Mouse (Mus musculus) neural tube, embryonic 15.5 days (tissue): ENCODE data around the gene Timm17b. TPM values are rescaled to one million over a fixed set of nuclear protein-coding genes. Genes with fewer than 3 reads are reported as not detected.
A peak's percentile ranks its signal among the peaks of the same experiment; 100 is the strongest.

Source experiments
- ATAC-seq: fragments of 200-750 bp; cut with Nextera tagmentation; 2 replicates; pipeline ENCODE4 v1.8.0; 2017; ENCODE audit warnings: mild to moderate bottlenecking, moderate TSS enrichment, moderate library complexity; ENCODE audit not compliant: low FRiP score
- H3K27ac ChIP-seq: fragments of 300-500 bp; sonication (generic); replicated peaks from 2 replicates; pipeline ENCODE4 v1.5.1; 2015; ENCODE audit warnings: mild to moderate bottlenecking, inconsistent platforms
- H3K27me3 ChIP-seq: fragments of 300-500 bp; sonication (generic); replicated peaks from 2 replicates; pipeline ENCODE4 v1.6.1; 2015; ENCODE audit warnings: inconsistent platforms
- H3K36me3 ChIP-seq: fragments of 300-500 bp; sonication (generic); 2 replicates; pipeline ENCODE4 v1.6.1; 2015; ENCODE audit warnings: inconsistent platforms
- H3K4me1 ChIP-seq: fragments of 300-500 bp; sonication (generic); 2 replicates; pipeline ENCODE4 v1.6.1; 2015; ENCODE audit warnings: inconsistent platforms
- H3K4me2 ChIP-seq: fragments of 300-500 bp; sonication (generic); 2 replicates; pipeline ENCODE4 v1.6.1; 2015; ENCODE audit warnings: inconsistent platforms, mild to moderate bottlenecking, moderate library complexity
- H3K4me3 ChIP-seq: fragments of 300-500 bp; sonication (generic); replicated peaks from 2 replicates; pipeline ENCODE4 v1.5.1; 2015; ENCODE audit warnings: mild to moderate bottlenecking, inconsistent platforms
- H3K9ac ChIP-seq: fragments of 300-500 bp; sonication (generic); replicated peaks from 2 replicates; pipeline ENCODE4 v1.6.1; 2015; ENCODE audit warnings: mild to moderate bottlenecking, inconsistent platforms
- H3K9me3 ChIP-seq: fragments of 300-500 bp; sonication (generic); replicated peaks from 2 replicates; pipeline ENCODE4 v1.6.1; 2016; ENCODE audit warnings: inconsistent platforms
- WGBS: fragments of 180-500 bp; shearing (Covaris S2); methylation state at CpG from one replicate; pipeline ENCODE4 v1.1.7; 2015; ENCODE audit warnings: mixed read lengths; 5-methylcytosine and 5-hydroxymethylcytosine counted together
- polyA plus RNA-seq: library from polyadenylated mRNA; unstranded; fragments of >200 nt; fragmentation: Nextera tagmentation; extraction: Ambion mirVana; gene quantifications from 2 replicates; pipeline ENCODE4 v1.2.1, GENCODE M21; 2015

Gene Timm17b
- polyA plus RNA-seq: 152 TPM in 2 replicates

DNA sequence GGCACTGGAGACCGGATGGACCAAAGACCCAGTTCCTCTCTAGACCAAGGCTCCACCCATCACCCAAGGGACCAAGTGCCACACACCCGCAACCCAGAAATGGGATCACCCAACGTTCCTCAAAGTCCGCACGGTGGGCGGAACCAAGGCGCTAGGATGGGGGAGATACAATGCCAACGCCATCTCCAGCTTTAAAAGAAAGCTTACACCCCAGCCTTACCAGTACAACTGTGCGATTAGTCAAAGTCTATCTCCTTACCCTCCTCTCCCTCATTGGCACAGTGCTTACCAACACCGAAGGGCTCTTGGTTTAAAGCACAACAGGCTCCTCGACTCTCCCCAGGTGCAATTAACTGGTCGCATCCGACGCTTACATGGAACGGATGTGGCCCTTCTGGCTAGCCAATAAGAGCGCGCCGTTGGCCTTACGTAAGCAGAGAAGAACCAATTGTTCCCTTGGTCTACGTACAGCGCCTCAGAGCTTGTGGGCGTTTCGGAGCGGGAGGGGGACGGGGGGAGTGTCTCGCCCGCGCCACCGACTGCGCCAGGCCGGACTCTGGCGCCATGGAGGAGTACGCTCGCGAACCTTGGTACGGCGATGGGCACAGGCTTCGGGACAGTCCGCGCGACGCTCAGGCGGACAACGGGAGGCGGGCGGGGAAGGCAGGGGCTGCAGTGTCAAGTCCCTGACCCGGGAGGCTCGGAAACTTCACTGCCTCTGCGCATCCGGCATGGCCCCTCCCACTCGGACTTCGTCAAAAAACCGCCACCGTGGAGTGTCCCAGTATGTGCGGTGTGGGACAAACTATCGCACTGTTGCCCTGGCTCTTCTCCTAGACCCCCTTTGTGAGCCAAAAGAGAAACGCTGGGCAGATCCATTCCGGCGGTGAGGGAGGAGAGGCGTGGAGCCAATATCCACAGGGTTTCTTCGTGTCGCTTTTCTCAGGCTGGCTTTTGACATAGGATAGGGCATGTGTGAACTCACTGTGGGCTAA lies at the start of gene Timm17b, which contains the start of gene Pqbp1:
Timm17b (plus strand) TSS at position 478 of the 995 bp plus-strand sequence.
Pqbp1 (minus strand) TSS at position 390 of the 995 bp plus-strand sequence.
- Histone ChIP-seq H3K27ac (peak within 1 kb of the TSS; percentile 90), H3K4me3 (peak within 1 kb of the TSS; percentile 54), H3K27me3 (no peaks in the 10 kb centered on the region), H3K9ac (peak within 1 kb of the TSS; percentile 58), H3K4me1 (peaks cover 16% of the 10 kb centered on the region), H3K4me2 (peak within 1 kb of the TSS; percentile 58), H3K9me3 (no peaks in the 10 kb centered on the region), H3K36me3 (peaks cover 15% of the 10 kb centered on the region)
- ATAC-seq: peak; percentile 98
- WGBS: 19% methylated on average over 62 of the region's 62 CpGs

DNA sequence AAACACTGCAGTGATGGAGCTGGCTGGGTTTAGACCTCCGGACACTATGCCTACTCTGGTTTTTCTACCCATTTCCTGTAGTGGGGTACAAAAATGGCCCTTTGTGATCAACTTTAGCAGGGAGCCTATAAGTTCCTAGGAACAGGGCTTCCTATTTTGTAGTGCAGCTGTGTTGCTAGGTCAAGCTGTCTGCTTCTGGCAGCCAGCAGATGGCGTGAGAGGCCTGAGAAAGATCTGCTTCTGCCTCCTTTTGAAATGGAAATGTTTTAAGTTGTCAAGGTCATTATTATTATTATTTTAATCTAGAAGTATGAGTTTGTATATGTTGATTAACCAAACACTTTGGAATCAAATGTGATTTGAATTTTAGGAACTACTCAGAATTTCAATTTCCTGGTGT lies 44.6 kb upstream of the Timm17b start:
- H3K4me1 ChIP-seq: no peaks in the 10 kb centered on the region
- H3K36me3 ChIP-seq: no peaks in the 10 kb centered on the region
- H3K9me3 ChIP-seq: no peaks in the 10 kb centered on the region
- no peak for ATAC-seq
- no peak overlapping the region for H3K9ac ChIP-seq
- 49% methylated on average over 2 of the region's 2 CpGs for WGBS
- H3K4me3 ChIP-seq: no peak overlapping the region
- no peak overlapping the region for H3K27ac ChIP-seq
- no peak overlapping the region for H3K4me2 ChIP-seq
- H3K27me3 ChIP-seq: no peaks in the 10 kb centered on the region

- no peaks in the 10 kb centered on the region for H3K27me3 ChIP-seq
- 86% methylated on average over 3 of the region's 3 CpGs for WGBS
- no peaks in the 10 kb centered on the region for H3K9me3 ChIP-seq
- H3K27ac ChIP-seq: no peak overlapping the region
- H3K4me3 ChIP-seq: no peak overlapping the region
- H3K9ac ChIP-seq: no peak overlapping the region
- no peak for ATAC-seq
- H3K36me3 ChIP-seq: no peaks in the 10 kb centered on the region
- H3K4me2 ChIP-seq: no peak overlapping the region
- no peaks in the 10 kb centered on the region for H3K4me1 ChIP-seq
Observed at GRCm38 (mm10) chrX:7859191-7859753, 39.9 kb upstream of the Timm17b start.

DNA sequence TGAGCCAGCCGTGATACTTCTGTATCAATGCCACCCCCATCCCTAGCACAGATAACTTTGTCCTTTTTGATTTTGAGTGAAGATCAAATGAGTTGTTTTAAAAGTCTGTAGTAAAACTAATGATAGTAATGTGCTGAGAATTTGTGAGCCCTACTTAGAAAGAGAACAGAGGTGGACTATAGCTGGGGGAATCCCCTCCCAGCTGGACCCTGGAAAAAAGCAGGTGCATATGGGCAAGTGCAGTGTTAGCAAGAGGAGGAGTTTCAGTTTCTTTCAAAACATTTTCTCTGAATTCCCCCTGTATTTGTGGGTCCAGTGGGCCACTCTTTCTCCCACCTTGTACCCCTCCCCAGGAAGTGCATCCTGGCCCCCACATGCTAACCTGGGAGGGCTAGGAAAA lies 36.0 kb upstream of the Timm17b start:
- Histone ChIP-seq H3K9ac (no peak overlapping the region), H3K27me3 (no peaks in the 10 kb centered on the region), H3K9me3 (no peaks in the 10 kb centered on the region), H3K4me1 (no peaks in the 10 kb centered on the region), H3K4me2 (no peak overlapping the region), H3K27ac (no peak overlapping the region), H3K36me3 (0 out of 2 replicates have a peak, but pooled peaks cover 3% of the 10 kb centered on the region), H3K4me3 (no peak overlapping the region)
- ATAC-seq: no peak
- WGBS: 89% methylated on average over 1 of the region's 1 CpGs

DNA sequence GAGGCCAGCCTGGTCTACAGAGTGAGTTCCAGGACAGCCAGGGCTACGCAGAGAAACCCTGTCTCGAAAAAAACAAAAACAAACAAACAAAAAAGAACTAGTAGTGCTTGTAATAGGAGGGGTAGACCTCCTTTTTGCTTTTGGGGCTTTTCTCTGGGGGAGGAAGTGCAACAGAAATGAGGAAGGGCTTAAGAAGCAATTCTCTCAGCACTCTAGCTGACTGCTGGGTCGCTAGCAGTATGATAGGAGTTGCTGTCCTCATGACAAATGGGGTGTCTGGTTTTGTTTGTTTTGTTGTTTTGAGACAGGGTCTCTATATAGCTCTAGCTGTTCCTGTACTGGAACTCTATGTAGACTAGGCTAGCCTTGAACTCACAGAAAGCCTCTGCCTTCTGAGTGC lies 34.6 kb upstream of the Timm17b start:
- ATAC-seq: no peak
- 76% methylated on average over 3 of the region's 3 CpGs for WGBS

GRCm38 (mm10) chrX:7865343-7865742 lies 33.8 kb upstream of the Timm17b start:
- Histone ChIP-seq H3K4me3 (no peak overlapping the region), H3K27me3 (no peaks in the 10 kb centered on the region), H3K4me2 (no peak overlapping the region), H3K27ac (no peak overlapping the region), H3K9ac (no peak overlapping the region), H3K9me3 (no peaks in the 10 kb centered on the region), H3K4me1 (no peaks in the 10 kb centered on the region), H3K36me3 (0 out of 2 replicates have a peak, but pooled peaks cover 7% of the 10 kb centered on the region)
- WGBS: 69% methylated on average over 2 of the region's 2 CpGs
- no peak for ATAC-seq

More for the DNA sequence above, 34.6 kb upstream of the Timm17b start:
- no peaks in the 10 kb centered on the region for H3K27me3 ChIP-seq
- no peak overlapping the region for H3K4me2 ChIP-seq
- no peak overlapping the region for H3K27ac ChIP-seq
- no peak overlapping the region for H3K9ac ChIP-seq
- no peaks in the 10 kb centered on the region for H3K4me1 ChIP-seq
- no peaks in the 10 kb centered on the region for H3K9me3 ChIP-seq
- 0 out of 2 replicates have a peak, but pooled peaks cover 7% of the 10 kb centered on the region for H3K36me3 ChIP-seq
- H3K4me3 ChIP-seq: no peak overlapping the region

DNA sequence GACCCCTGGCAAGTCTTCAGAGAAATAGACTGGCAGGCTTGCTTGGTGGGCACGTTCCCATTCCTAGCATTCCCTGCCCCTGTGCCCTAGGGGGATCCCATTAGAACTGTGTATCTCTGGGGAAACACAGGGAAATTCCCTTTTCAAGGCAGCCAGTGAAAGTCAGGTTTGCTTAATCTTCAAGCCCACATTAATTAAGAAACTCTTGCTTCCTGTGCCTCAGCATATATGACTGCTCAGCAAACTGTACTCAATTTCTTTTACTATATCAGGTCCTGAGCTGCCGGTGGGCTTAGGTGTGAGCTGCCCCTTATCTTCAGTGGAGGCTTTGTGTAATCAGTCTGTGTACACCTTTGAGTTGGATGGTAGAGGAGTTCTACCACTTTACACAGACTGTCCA lies 33.4 kb upstream of the Timm17b start:
- H3K27me3 ChIP-seq: no peaks in the 10 kb centered on the region
- no peaks in the 10 kb centered on the region for H3K4me1 ChIP-seq
- H3K9me3 ChIP-seq: no peaks in the 10 kb centered on the region
- no peak overlapping the region for H3K4me2 ChIP-seq
- H3K4me3 ChIP-seq: no peak overlapping the region
- no peak overlapping the region for H3K27ac ChIP-seq
- no peak for ATAC-seq
- no peak overlapping the region for H3K9ac ChIP-seq
- 0 out of 2 replicates have a peak, but pooled peaks cover 7% of the 10 kb centered on the region for H3K36me3 ChIP-seq
- 70% methylated on average over 2 of the region's 2 CpGs for WGBS

DNA sequence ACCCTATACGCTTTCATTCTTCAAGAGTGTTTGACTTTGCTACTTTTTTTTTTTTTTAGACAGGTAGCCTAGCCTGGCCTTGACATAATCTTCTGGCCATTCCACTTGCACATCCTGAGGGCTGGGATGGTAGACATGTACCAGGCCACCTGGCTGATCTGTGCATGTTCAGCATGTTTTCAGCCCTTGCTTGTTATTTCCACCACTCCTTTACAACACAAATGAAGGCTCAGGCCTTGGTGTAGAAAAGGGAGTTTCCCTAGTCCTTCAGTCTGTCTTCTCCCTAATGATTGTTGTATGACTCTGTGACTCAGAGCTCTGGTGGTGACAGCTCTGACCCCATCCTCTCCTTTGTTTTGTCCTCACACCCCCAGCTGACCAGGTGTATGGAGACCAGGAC lies 32.0 kb upstream of the Timm17b start:
- Histone ChIP-seq H3K27ac (no peak overlapping the region), H3K4me2 (no peak overlapping the region), H3K9me3 (no peaks in the 10 kb centered on the region), H3K4me3 (no peak overlapping the region), H3K27me3 (no peaks in the 10 kb centered on the region), H3K9ac (no peak overlapping the region), H3K36me3 (0 out of 2 replicates have a peak, but pooled peaks cover 7% of the 10 kb centered on the region), H3K4me1 (no peaks in the 10 kb centered on the region)
- 90% methylated on average over 1 of the region's 1 CpGs for WGBS
- no peak for ATAC-seq

DNA sequence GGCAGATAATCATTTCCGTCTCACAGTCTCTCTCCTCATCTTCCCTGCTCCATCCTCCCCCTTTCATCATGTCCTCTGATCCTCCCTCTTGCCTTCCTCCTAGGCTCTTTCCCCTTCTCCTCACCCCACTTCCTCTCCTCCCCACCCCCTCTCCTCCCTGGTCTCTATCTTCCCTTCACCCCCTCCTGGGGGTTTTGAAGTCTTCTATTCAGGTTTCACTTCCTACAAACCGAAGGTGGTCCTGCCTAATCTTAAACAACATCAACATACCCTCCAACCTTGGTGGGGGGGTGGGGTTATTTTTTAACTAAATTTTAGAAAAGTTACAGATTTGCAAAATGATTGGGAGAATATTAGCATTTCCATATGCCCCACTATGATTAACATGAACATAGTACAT lies 30.7 kb upstream of the Timm17b start:
- Histone ChIP-seq H3K27ac (no peak overlapping the region), H3K27me3 (no peaks in the 10 kb centered on the region), H3K9ac (no peak overlapping the region), H3K9me3 (no peaks in the 10 kb centered on the region), H3K36me3 (peaks cover 10% of the 10 kb centered on the region; the same call in 1 of the 2 replicates), H3K4me3 (no peak overlapping the region), H3K4me1 (no peaks in the 10 kb centered on the region), H3K4me2 (no peak overlapping the region)
- WGBS: 52% methylated on average over 2 of the region's 2 CpGs
- ATAC-seq: no peak

DNA sequence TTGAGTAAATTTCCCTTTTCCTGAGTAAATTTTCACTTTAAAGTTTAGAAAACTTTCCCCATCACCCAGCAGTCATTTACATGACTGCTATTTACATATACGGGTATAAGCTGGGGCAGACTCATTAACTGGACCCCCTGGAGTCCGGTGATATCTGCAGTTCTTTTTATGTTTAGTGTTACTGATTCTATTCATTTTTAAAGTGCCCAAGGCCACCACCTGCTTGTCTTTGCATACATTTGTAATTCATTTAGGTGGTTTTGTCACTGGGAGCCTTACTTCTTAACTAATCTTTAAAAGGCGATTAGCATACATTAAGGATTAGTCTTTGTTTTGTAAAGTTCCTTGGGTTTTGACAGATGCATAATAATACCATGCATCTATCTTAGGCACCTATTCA lies 29.3 kb upstream of the Timm17b start:
- 40% methylated on average over 3 of the region's 3 CpGs for WGBS
- no peak overlapping the region for H3K4me3 ChIP-seq

GRCm38 (mm10) chrX:7878007-7878419 lies 21.1 kb upstream of the Timm17b start, which contains the start of gene Pim2:
Gene Pim2 (plus strand): TSS chrX:7878262.
- ATAC-seq: peak; percentile 94
- Histone ChIP-seq H3K27me3 (no peaks in the 10 kb centered on the region), H3K4me3 (peak within 1 kb of the TSS; percentile 53), H3K4me1 (peaks cover 9% of the 10 kb centered on the region; the same call in 1 of the 2 replicates), H3K27ac (peak within 1 kb of the TSS; percentile 71), H3K9ac (peak within 1 kb of the TSS; percentile 50), H3K9me3 (no peaks in the 10 kb centered on the region), H3K36me3 (peaks cover 4% of the 10 kb centered on the region; the same call in 1 of the 2 replicates), H3K4me2 (peak within 1 kb of the TSS; percentile 70)
- 10% methylated on average over 21 of the region's 38 CpGs for WGBS

More for the DNA sequence above, 29.3 kb upstream of the Timm17b start:
- Histone ChIP-seq H3K27ac (no peak overlapping the region), H3K9me3 (no peaks in the 10 kb centered on the region), H3K9ac (no peak overlapping the region), H3K4me1 (no peaks in the 10 kb centered on the region), H3K27me3 (no peaks in the 10 kb centered on the region), H3K36me3 (peaks cover 13% of the 10 kb centered on the region; the same call in 1 of the 2 replicates), H3K4me2 (no peak overlapping the region)
- no peak for ATAC-seq
